Mouse (Mus musculus): ENCODE measurements around the gene Phactr3. TPM values are rescaled to one million over a fixed set of nuclear protein-coding genes. Genes with fewer than 3 reads are reported as not detected.

Gene Phactr3
- polyA plus RNA-seq, 1 experiment: 0.32 TPM

DNA sequence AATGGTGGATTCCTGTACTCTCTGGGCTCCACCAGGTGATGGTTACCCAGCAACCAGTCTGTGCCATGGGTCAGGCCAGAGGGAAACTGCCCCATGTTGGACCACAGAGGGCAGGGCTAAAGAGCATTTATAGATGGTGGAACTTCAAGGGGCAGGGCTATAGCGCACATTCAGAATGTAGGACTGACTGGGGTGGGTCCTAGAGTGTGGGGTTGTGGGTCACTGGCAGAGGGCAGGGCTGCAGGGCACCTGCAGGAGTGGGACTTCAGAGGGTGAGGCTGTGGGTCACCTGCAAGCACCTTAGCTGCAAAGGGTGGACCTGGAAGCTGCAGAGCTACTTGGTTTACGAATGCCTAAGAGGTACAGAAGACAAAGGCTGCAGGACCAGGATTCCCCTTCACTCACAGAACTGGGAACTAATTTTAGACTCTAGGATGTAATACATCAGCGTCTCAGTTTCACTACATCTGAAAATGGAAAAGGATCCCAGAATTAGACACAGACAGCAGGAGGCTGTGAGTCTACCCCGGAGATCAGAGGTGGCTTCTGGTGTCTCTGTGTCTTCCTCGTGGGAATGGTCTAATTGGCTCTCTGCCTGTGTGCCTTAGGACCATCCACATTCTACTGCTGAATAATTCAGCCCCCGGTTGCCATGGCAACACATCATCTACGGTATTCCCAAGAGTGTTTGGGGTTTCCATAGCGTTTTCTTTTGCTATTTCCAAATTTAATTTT lies 184.8 kb downstream of the Phactr3 start:
- H3K4me3 ChIP-seq (ENCODE audit: control insufficient read depth, insufficient read depth, low read length): no peak overlapping the region
- no peak overlapping the region for H3K27ac ChIP-seq (ENCODE audit: control insufficient read depth, insufficient read depth, low read length)
- H3K36me3 ChIP-seq (ENCODE audit: control insufficient read depth, insufficient read depth, low read length): no peaks in the 10 kb centered on the region
- no peaks in the 10 kb centered on the region for H3K4me1 ChIP-seq (replicated peaks; ENCODE audit: control insufficient read depth, insufficient read depth, low read length)
- WGBS: 80% methylated on average over 8 of the region's 8 CpGs
- TF ChIP-seq POLR2A (IDR thresholded peaks at IDR 0.05; ENCODE audit: control insufficient read depth, extremely low read depth, insufficient read depth, low read length, poor library complexity): no peak
- no peaks in the 10 kb centered on the region for H3K27me3 ChIP-seq (ENCODE audit: control insufficient read depth, insufficient read depth, low read length)
- DNase-seq: no peak

DNA sequence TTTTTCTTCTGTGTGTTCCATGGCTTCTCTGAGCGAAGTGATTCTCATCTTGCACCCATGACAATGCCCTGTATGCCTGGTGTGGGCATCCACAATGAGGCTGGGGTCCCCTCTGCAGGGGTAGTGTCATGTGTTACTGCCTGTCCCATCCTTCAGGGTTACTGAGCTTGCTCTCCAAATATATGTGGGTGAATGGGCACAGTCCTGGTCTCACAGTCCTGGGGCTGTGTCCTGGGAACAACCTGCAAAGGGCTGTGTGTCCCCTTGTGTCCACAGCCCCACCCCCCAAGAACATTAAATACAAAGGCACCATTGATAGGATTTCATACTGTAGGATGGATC lies 185.4 kb downstream of the Phactr3 start:
- no peak for DNase-seq
- no peaks in the 10 kb centered on the region for H3K4me1 ChIP-seq (replicated peaks; ENCODE audit: control insufficient read depth, insufficient read depth, low read length)
- no peaks in the 10 kb centered on the region for H3K36me3 ChIP-seq (ENCODE audit: control insufficient read depth, insufficient read depth, low read length)
- no peaks in the 10 kb centered on the region for H3K27me3 ChIP-seq (ENCODE audit: control insufficient read depth, insufficient read depth, low read length)
- WGBS: 52% methylated on average over 1 of the region's 1 CpGs
- H3K4me3 ChIP-seq (ENCODE audit: control insufficient read depth, insufficient read depth, low read length): no peak overlapping the region
- H3K27ac ChIP-seq (ENCODE audit: control insufficient read depth, insufficient read depth, low read length): no peak overlapping the region
- TF ChIP-seq CTCF (IDR thresholded peaks at IDR 0.05; ENCODE audit: borderline replicate concordance, control insufficient read depth, extremely low read depth, insufficient read depth, low read length, poor library complexity) (no peak), POLR2A (IDR thresholded peaks at IDR 0.05; ENCODE audit: control insufficient read depth, extremely low read depth, insufficient read depth, low read length, poor library complexity) (no peak)

DNA sequence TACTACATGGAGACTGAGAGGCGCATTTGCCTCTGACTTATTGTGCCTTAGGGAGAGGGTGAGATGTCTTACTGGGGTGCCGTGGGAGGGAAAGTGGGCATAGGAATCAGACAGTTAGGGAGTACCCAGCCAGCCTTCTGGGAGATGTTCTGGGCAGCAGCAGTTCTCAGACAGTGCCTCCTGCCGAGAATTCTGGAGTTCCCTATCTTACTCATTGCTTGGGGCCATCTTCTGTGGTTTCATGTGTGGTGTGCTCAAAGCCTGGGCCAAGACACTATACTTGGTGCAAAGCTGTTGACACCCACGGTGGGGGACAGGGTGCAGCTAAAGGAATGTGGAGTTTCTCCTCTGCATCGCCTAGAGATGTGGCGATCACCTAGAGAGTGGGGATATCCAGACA lies 185.9 kb downstream of the Phactr3 start:
- no peak overlapping the region for H3K4me3 ChIP-seq (ENCODE audit: control insufficient read depth, insufficient read depth, low read length)
- H3K27ac ChIP-seq (ENCODE audit: control insufficient read depth, insufficient read depth, low read length): no peak overlapping the region
- no peak for TF ChIP-seq CTCF (IDR thresholded peaks at IDR 0.05; ENCODE audit: borderline replicate concordance, control insufficient read depth, extremely low read depth, insufficient read depth, low read length, poor library complexity)
- no peak for TF ChIP-seq POLR2A (IDR thresholded peaks at IDR 0.05; ENCODE audit: control insufficient read depth, extremely low read depth, insufficient read depth, low read length, poor library complexity)
- H3K4me1 ChIP-seq (replicated peaks; ENCODE audit: control insufficient read depth, insufficient read depth, low read length): no peaks in the 10 kb centered on the region
- no peaks in the 10 kb centered on the region for H3K36me3 ChIP-seq (ENCODE audit: control insufficient read depth, insufficient read depth, low read length)
- 84% methylated on average over 6 of the region's 6 CpGs for WGBS
- no peaks in the 10 kb centered on the region for H3K27me3 ChIP-seq (ENCODE audit: control insufficient read depth, insufficient read depth, low read length)
- no peak for DNase-seq

DNA sequence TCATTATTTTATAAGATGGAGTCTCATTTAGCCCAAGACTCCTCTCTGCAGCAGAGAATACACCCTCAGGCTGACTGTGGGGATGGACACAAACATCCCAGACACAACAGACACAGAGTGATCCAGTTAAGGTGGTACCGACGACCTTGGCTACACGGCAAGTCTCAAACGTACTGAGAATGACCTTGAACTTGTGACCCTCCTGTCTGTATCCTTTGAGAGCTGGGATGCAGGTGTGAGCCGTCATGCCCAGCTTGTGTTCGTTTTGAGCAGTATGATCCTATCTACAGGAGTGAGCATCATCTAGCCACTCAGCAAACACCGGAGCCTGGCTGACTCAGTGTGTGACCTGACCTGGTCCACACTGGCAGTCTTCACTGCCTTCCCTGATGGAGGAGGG lies 194.8 kb downstream of the Phactr3 start:
- DNase-seq: no peak
- no peaks in the 10 kb centered on the region for H3K27me3 ChIP-seq (ENCODE audit: control insufficient read depth, insufficient read depth, low read length)

DNA sequence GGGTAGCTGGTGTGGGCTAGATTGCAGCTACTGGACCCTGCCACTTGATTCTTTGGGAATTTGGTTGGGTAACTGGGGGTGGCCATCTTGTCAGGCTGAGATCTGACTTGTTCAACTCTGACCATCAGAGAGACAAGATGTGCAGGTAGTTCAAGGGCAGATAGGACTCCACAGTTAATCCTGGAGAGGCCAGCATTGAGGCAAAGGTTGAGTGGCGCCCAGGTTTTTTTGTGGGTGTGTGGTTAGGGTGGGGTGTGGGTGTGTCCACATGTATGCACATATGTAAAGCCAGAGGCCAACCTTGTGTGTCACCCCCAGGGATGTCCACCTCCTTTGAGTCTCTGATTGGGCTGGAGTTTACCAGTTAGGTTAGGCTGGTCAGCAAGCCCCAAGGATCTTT lies 197.5 kb downstream of the Phactr3 start:
- WGBS: 91% methylated on average over 1 of the region's 1 CpGs
- no peak for DNase-seq
- H3K27me3 ChIP-seq (ENCODE audit: control insufficient read depth, insufficient read depth, low read length): no peaks in the 10 kb centered on the region
- TF ChIP-seq CTCF (IDR thresholded peaks at IDR 0.05; ENCODE audit: borderline replicate concordance, control insufficient read depth, extremely low read depth, insufficient read depth, low read length, poor library complexity) (no peak), POLR2A (IDR thresholded peaks at IDR 0.05; ENCODE audit: control insufficient read depth, extremely low read depth, insufficient read depth, low read length, poor library complexity) (no peak)
- no peak overlapping the region for H3K27ac ChIP-seq (ENCODE audit: control insufficient read depth, insufficient read depth, low read length)
- H3K4me1 ChIP-seq (replicated peaks; ENCODE audit: control insufficient read depth, insufficient read depth, low read length): no peaks in the 10 kb centered on the region
- no peaks in the 10 kb centered on the region for H3K36me3 ChIP-seq (ENCODE audit: control insufficient read depth, insufficient read depth, low read length)
- H3K4me3 ChIP-seq (ENCODE audit: control insufficient read depth, insufficient read depth, low read length): no peak overlapping the region

More for the DNA sequence above, 194.8 kb downstream of the Phactr3 start:
- no peak for TF ChIP-seq CTCF (IDR thresholded peaks at IDR 0.05; ENCODE audit: borderline replicate concordance, control insufficient read depth, extremely low read depth, insufficient read depth, low read length, poor library complexity)
- no peak for TF ChIP-seq POLR2A (IDR thresholded peaks at IDR 0.05; ENCODE audit: control insufficient read depth, extremely low read depth, insufficient read depth, low read length, poor library complexity)
- 86% methylated on average over 7 of the region's 7 CpGs for WGBS
- no peak overlapping the region for H3K4me3 ChIP-seq (ENCODE audit: control insufficient read depth, insufficient read depth, low read length)
- no peaks in the 10 kb centered on the region for H3K36me3 ChIP-seq (ENCODE audit: control insufficient read depth, insufficient read depth, low read length)
- H3K4me1 ChIP-seq (replicated peaks; ENCODE audit: control insufficient read depth, insufficient read depth, low read length): no peaks in the 10 kb centered on the region
- no peak overlapping the region for H3K27ac ChIP-seq (ENCODE audit: control insufficient read depth, insufficient read depth, low read length)

DNA sequence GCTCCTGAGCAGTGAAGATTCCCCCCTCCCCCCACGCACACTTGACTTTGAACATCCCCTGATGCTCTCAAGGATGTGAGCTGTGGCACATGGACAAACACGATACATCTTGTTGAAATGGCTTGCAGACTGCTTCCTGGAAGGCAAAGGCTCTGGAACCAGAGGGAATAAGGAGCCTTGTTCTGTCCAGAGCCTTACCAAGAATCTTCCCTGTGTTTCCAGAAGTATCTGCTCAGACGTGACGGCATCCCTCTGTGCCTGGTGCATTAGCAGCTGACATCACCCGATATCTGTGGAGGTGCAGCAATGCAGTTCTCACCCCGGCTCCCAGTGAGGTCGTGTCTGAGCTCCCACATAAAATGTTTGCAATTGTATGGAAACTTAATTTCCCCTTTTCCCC lies 201.0 kb downstream of the Phactr3 start:
- H3K4me3 ChIP-seq (ENCODE audit: control insufficient read depth, insufficient read depth, low read length): no peak overlapping the region
- WGBS: 85% methylated on average over 7 of the region's 7 CpGs

DNA sequence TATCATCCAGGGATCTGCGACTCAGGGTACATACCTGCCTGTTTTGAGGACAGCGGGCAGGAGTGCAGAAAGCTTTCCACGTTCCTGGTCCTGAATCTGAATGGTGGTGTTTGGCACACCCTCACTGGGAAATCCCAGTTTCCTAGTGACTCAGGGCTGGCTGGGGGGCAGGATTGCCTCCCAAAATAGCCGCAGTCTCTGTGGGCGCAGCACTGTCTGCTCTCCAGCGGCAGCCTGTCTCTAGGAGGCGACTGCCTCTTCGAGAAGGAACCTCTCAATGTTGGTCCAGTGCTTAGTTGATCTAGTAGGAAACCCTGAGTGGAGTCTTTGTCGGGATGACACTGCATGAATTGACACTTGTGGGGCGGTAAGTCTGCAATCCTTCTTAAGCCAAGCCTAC lies 202.5 kb downstream of the Phactr3 start:
- no peaks in the 10 kb centered on the region for H3K4me1 ChIP-seq (replicated peaks; ENCODE audit: control insufficient read depth, insufficient read depth, low read length)
- no peak overlapping the region for H3K27ac ChIP-seq (ENCODE audit: control insufficient read depth, insufficient read depth, low read length)
- no peak overlapping the region for H3K4me3 ChIP-seq (ENCODE audit: control insufficient read depth, insufficient read depth, low read length)
- H3K27me3 ChIP-seq (ENCODE audit: control insufficient read depth, insufficient read depth, low read length): no peaks in the 10 kb centered on the region
- 86% methylated on average over 10 of the region's 10 CpGs for WGBS
- TF ChIP-seq POLR2A (IDR thresholded peaks at IDR 0.05; ENCODE audit: control insufficient read depth, extremely low read depth, insufficient read depth, low read length, poor library complexity) (no peak), CTCF (IDR thresholded peaks at IDR 0.05; ENCODE audit: borderline replicate concordance, control insufficient read depth, extremely low read depth, insufficient read depth, low read length, poor library complexity) (no peak)
- H3K36me3 ChIP-seq (ENCODE audit: control insufficient read depth, insufficient read depth, low read length): no peaks in the 10 kb centered on the region
- no peak for DNase-seq

More for the DNA sequence above, 201.0 kb downstream of the Phactr3 start:
- H3K36me3 ChIP-seq (ENCODE audit: control insufficient read depth, insufficient read depth, low read length): no peaks in the 10 kb centered on the region
- TF ChIP-seq POLR2A (IDR thresholded peaks at IDR 0.05; ENCODE audit: control insufficient read depth, extremely low read depth, insufficient read depth, low read length, poor library complexity) (no peak), CTCF (IDR thresholded peaks at IDR 0.05; ENCODE audit: borderline replicate concordance, control insufficient read depth, extremely low read depth, insufficient read depth, low read length, poor library complexity) (no peak)
- H3K27ac ChIP-seq (ENCODE audit: control insufficient read depth, insufficient read depth, low read length): no peak overlapping the region
- no peaks in the 10 kb centered on the region for H3K27me3 ChIP-seq (ENCODE audit: control insufficient read depth, insufficient read depth, low read length)
- no peak for DNase-seq
- no peaks in the 10 kb centered on the region for H3K4me1 ChIP-seq (replicated peaks; ENCODE audit: control insufficient read depth, insufficient read depth, low read length)
